Mouse (Mus musculus) left cerebral cortex, postnatal 14 days (tissue): ENCODE results near the gene Inca1. TPM values are rescaled to one million over a fixed set of nuclear protein-coding genes. Genes with fewer than 3 reads are reported as not detected.

Source experiments
- DNase-seq, 2 experiments: peaks; one replicate each; pipeline ENCODE4 v3.0.0; 2021 to 2022; ENCODE audit warnings: low spot score in 2 of 2, mixed read lengths in 1 of 2
- intact Hi-C: fragments of 180-260 bp; cut with DNase I; formaldehyde crosslinking; loops from one replicate; pipeline ENCODE4 v1.15.1; 2025
- total RNA-seq, 2 experiments: library from RNA; stranded (reverse); gene quantifications; 2 replicates each; pipeline ENCODE4 v1.2.3; 2021

Inca1 gene
- total RNA-seq, 2 experiments from 2014 or later = 1.4 to 1.6 TPM

DNA sequence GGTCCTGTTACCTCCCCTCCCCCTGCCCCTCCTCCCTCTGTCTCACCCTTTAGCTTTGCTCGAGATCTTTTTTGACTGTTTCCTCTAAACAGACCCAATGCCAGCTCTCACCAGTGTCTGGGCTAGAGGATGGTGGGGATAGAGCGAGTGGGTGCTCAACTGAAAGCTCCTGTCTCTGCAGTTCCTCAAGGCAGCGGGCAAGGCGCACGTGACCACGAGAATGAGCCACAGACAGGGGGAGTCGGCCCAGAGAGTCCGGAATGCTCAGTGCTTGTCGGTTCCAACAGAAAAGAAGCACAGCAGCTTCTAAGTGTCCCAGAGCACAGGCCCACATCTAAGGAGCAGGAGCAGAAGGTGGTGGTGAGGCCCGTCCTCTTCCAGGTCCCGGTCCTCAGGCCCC lies 25.5 kb downstream of the Inca1 start:
- intact Hi-C loops = no loop called here
- DNase-seq = peak in 1 of 2 experiments; percentile 35

DNA sequence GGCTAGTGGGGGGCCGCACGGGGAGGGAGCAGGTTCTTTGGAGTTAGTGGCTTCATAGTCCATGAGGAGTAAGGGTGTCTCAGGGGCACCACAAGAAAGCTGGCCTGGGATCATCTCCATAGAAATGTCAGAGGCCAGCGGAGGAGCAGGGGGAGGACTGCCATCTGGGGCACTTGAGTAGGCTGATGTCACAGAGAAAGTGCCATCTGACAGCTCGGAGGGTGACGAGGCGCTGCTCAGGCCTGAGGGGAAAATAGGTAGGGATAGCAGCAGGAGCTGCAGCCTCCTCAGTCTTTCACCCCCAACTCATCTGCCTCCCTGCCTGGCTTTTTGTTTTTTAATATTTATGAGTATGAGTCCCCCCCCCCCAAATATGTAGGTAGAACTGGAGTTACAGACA lies 25.9 kb downstream of the Inca1 start:
- intact Hi-C loops = no loop called here
- DNase-seq = no peak

DNA sequence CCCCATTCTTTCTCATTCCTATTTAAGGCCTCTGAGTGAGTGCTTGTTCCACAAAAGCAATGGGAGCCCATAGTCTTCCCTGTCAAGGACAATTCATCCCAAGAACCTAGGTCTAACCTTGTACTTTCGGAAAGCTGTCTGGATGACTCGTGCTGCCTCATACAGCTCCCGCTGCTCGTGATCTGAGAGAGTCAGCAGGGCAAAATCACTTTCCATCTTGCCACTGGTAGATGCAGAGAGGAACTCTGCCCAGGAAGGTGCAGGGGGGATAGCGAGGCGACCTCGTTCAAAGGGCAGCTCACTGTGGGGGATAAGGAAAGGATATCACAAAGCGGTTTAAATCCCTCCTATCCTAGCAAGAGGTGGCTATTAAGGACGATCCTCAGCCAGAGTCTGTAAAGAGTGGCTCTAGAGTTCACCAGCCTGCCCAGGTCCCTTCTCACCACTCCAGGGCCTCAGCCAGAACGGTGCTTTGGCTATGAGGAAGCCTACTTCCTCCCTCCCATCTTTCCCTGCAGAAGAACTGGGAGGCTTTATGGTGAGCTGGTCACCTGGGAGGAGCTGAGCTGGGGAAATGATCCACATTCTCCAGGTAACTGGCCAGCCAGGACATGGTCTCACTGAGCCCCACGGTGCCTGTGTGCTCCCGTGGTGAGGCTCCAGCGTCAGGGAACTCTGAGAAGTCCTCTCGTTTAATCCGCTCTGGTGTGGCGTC lies 28.5 kb downstream of the Inca1 start:
- no peak for DNase-seq
- intact Hi-C loops = no loop called here

DNA sequence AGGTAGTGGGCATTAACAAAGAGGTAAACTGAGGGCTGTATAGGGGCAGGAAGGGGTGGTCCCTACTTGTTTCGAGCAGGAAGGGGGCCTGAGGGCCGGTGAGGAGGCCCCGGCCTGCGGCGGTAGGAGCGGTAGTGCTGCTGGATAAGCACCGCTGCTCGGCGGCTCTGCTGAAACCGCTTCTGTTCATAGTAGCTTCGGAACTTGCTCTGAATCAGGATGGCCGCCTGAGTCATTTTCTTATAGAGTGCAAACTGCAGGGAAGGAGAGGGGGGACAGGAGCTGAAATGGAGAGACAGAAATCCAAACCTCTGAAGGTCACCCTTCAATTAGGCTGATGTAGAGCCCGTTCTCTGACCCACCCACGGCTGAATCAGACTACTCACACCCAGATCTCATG lies 29.5 kb downstream of the Inca1 start:
- intact Hi-C loops = no loop called here

DNA sequence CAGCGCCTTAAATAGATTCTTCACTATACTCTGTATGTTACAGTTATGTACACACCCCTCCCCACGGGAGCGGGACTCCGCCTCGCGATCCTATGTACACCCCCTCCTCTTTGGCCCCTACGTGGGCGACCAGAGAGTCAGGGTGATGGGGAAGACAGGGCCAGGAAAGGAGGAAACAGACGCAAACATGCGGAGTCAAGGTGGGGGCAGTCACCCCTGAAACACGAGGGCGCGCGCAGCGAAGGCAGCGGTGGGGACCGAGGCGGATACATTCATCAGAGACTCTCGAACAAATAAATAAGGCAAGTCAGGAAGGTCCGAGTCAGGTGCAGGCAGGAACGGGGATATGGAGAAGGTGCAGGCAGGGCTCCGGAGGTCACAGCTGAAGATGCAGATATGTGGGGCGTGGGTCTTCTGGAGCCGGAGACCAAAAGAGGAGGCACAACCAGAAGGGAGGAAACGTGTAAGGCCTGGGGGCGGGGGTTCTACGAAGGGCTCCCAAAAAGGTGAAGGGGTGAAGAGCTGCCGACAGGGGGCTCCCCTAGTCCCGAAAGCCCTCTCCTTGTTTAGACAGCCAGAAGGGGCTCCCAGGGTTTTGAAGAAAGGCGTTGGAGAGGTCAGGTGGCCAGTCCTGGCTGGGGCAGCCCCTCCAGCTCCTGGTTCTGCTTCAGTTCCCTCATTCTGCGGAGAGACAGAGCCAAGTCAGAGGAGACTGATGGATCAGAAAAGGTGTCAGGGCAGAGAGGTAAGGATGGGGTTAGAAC lies 30.2 kb downstream of the Inca1 start:
- intact Hi-C loops = loop anchor here (2.0 kb wide), 1 partner anchor 15 kb away; the partner anchor contains the start of gene Pfn1
- peak; percentile 72 for DNase-seq

More for the DNA sequence above, 29.5 kb downstream of the Inca1 start:
- no peak for DNase-seq

DNA sequence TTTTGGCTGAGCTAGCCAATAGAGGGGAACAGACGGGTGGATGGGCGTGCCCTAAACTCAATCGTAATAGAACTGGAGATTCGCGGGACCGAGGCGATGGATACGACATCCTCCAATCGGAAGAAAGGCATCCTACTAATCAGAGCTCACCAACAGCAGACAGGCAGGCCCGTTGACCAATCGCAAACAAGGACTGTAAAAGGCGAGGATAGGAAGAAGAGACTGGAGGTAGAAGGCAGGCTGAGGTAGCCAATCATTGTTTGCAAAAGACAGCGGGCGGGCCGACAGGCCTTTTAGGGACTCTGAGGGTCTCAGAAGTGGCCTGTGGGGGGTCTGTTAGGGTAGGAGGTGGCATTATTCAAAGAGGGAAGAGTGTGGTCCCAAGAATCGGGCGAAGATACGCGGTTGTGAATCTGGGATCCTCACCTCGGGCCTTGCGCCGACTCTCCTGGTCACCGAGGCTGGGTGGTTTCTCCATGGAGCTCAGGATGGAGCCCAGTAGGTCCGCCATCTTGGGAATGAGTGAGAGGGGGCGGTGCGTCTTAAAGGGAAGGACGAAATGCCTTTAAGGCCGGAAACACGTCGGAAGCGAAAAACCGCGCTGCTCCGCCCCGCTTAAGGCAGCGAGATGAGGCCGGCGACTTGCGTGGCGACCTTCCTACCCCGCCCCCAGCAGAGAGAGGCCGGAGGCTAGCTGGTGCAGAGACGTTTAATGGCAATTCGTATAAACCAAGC lies 31.0 kb downstream of the Inca1 start, which contains the start of gene Spag7:
TSS of gene Spag7 (minus strand) at position 646 of the 735 bp plus-strand sequence.
- DNase-seq = peak; percentile 98 to 99
- intact Hi-C loops = loop anchor here (2.0 kb wide), 1 partner anchor 14 kb away; the partner anchor contains the start of gene Pfn1

DNA sequence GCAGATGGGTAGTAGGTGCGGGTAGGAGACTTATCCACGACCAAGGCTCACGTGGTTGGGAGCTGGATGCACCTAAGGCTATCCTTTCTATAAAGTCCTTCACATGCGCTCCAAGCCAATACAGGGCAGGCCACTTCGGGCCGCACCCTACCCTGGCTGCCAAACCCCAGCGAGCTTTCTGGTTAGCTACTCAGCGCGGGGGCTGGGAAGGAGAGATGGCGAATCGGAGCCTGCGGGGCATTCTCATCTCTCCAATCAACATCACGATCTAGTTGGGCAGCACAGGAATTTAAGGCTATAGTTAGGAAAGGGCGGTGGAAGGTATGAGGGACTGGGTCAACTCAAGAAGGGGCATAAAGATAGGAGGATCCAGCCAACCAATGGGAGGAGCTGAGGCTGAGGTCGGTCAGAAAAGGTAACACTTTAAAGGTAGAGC lies 31.6 kb downstream of the Inca1 start:
- no peak for DNase-seq
- intact Hi-C loops = loop anchor here (2.0 kb wide), 1 partner anchor 14 kb away; the partner anchor contains the start of gene Pfn1

DNA sequence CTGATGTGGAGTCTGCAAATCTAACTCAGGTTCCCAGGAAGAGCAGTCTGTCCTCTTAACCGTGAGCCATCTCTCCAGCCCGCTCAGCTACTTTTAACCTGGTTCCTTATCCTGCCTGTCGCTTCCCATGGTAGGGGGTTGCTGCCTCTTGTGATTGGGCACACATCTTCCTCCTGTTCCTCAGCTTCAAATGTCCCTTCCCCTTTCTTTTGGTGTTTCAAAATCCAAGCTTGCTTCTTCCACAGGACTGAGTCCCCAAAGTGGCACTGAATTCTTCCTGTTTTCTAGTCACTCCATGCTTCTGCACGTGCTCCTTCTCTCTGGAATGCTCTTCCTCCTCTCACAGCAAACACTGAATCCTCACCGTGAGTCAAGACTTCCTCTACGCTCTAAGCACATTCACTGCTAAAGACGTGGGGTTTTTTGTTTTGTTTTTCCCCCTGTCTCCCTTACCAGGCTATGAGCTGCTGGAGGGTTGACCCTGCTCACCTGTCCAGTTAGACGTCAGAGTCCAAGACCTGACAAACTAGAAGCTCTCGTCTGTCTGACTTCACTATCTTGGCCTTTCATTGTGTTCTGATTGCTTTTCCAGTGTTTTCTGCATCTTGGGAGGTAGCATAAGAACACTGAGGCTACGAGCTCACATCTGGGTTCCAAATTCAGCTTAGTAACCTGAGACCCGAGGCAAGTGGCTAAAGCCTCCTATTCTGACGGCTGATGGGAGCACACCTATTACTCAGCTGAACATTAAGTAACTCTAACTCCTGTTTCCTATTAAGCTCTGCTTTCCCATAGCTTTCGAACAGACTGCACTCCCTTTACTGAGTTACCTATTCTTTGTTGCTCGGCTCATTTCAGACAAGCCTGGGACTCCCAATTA lies 32.4 kb downstream of the Inca1 start:
- no peak for DNase-seq
- intact Hi-C loops = loop anchor here (2.0 kb wide), 1 partner anchor 13 kb away; the partner anchor contains the start of gene Pfn1

DNA sequence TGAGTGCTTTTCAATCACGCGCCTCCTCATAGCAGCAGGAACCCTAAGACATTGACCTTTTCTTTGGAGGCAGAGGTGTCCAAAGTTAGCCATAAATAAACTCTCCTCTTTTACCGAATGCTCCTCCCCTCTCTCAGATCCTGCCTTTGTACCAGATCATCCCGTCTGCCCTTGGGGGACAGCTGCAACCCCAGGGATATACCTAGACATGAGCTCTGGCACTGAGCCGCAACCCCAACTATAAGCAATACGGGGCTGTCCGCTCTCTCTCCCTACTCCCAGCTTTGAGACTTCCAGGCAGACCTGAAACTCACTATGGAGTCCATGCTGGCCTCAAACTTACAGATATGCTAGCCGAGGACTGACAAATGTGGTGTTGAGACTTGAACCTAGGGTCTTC lies 33.3 kb downstream of the Inca1 start:
- no peak for DNase-seq
- intact Hi-C loops = no loop called here

DNA sequence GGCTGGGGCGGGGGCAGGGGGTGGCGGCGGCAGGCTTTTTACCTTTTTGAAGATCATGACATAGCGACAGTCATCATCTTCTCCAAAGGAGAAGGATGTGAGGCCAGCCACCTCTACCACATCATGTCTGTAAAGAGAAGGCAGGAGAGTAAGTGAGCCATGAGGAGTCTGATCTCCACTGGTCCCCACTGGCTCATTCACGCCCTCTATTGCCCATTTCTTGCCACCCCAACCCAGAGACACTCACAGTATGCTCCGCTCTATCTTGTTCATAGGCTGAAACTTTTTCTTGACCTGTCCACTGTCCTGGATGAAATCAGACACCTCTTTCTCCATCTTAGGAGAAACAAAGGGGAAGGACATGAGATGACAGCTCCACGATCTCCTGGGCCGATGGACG lies 35.2 kb downstream of the Inca1 start:
- DNase-seq = no peak
- intact Hi-C loops = no loop called here

DNA sequence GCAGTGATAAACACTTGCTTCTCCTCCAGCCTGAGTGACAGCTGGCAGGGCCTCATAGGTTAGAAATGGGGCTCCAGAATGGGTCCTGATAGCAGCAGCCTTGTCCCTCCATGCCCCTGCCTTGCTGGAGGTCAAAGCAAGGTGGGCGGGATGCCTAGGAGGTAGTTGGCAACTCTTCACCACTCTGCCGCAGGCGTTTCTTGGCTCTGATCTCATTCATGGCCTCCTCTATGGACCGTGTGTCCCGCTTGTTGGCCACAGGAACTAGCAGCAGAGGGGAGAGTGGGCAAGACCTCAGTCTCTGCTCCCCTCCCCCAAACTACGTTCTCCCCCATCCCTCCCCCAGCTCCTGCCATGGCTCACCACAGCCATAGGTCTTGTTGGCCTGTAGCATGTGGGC lies 36.0 kb downstream of the Inca1 start:
- no peak for DNase-seq
- intact Hi-C loops = no loop called here

DNA sequence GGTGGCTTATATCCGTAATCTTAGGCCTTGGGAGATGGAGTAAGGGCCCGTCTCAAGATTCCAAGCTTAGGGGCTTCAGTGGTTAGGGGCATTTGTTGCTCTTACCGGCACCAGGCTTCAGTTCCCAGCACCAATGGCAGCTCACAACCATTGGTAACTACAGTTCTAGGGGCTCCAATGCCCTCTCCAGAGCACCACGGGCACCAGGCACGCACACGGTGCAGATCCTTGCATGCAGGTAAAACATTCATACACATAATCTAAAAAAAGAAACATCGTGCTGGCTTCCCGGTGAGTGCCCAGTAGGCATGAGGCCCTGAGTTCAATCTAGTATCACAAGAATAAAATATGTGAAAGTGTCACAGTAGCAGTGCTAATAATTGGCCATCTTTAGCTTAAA lies 36.9 kb downstream of the Inca1 start:
- no peak for DNase-seq
- intact Hi-C loops = no loop called here

DNA sequence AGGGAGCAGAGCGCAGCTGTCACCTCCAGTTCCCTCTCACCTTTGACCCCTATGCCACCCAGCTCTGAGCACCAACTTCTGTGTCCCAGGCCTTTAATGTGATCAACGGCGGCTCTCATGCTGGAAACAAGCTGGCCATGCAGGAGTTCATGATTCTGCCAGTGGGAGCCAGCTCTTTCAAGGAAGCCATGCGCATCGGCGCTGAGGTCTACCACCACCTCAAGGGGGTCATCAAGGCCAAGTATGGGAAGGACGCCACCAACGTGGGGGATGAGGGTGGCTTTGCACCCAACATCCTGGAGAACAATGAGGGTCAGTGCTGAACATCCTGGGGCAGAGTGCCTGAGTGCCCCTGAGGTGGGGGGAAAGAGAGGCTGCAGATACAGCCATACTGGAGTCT lies 39.4 kb downstream of the Inca1 start:
- intact Hi-C loops = no loop called here
- DNase-seq = no peak

DNA sequence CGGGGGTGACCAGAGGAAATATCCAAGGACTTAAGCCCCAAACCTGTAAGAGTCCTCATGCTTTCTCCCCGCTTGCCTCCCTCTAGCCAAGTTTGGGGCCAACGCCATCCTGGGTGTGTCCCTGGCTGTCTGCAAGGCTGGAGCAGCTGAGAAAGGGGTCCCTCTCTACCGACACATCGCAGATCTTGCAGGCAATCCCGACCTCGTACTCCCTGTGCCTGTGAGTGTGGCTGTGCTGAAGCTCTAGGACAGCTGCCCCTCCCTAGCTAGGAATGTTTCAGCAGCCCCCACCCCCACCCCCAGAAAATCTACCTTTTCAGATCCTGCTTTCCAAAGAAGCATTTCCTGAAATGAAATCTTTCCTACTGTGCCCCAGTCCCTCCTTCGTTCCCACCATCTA lies 41.0 kb downstream of the Inca1 start:
- no peak for DNase-seq
- intact Hi-C loops = no loop called here

DNA sequence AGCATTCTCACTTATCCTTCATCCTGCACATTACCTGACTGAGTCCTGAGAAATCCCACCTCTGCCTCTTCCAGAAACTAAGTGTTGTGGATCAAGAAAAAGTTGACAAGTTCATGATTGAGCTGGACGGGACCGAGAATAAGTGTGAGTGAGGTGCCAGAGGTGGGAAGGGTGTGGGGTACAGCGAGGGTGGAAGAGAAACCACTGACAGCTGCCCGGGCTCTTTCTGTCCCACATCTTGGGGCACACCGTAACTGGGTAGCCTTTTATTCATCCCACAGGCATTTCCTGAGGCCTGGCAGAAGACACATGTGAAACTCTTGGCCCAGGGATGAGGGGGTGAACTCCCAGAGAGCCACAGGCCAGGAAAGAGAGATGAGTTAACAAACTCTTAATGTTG lies 41.4 kb downstream of the Inca1 start:
- intact Hi-C loops = no loop called here
- no peak for DNase-seq

DNA sequence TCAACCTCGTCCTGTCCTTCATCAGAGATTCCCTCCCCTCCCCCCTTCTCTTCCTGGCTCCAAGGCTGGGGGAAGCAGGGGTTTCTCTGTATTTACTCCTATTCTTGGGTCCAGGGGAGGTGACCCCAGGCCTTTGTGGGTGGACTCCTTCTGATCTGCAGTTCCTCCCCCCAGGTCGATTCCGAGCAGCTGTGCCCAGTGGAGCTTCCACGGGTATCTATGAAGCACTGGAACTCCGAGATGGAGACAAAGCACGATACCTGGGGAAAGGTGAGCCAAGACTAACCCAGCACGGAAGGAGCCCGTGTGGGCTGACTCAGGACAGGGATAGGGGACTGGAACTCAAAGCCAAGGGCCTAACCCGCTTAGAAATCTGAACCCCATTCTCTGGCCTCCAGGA lies 42.0 kb downstream of the Inca1 start:
- no peak for DNase-seq
- intact Hi-C loops = no loop called here

DNA sequence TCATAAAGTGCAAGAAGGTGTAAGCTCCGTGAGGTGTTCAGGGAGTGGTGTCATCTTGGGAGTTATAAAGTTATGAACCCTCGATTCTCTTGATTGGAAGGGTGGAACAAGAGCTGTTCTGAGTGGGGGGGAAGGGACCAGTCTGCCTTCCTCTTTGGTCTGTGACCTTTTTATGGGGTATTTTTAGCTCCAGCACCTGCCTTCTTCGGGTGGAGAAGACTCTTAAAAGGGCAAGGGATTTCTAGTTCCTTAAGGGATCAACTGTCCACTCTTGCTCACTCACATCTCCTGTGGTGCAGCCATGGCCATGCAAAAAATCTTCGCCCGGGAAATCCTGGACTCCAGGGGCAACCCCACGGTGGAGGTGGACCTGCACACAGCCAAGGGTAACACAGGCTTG lies 42.4 kb downstream of the Inca1 start:
- intact Hi-C loops = no loop called here

DNA sequence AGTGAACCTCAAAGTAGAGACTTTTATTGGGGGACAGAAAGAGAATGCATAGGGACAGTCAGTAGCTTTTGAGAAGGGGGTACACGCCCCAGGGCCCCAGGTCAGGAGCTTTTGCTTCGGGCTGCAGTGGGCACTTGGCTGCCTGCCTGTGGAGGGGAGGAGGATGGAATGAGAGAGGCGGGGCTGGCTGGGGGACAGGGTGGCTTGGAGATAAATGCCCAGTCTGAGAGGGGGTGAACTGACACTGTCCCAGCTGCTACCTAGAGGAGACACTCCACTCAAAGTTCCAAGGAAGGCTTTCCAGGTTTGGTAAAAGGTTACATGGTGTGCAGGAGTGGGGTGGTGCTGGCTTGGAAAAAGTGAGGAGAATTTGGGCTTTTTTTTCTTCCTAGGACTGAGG lies 43.0 kb downstream of the Inca1 start, which contains the start of gene Eno3:
TSS of gene Eno3 (plus strand) at position 239 of the 400 bp plus-strand sequence.
- intact Hi-C loops = no loop called here

More for the DNA sequence above, 42.4 kb downstream of the Inca1 start:
- no peak for DNase-seq

DNA sequence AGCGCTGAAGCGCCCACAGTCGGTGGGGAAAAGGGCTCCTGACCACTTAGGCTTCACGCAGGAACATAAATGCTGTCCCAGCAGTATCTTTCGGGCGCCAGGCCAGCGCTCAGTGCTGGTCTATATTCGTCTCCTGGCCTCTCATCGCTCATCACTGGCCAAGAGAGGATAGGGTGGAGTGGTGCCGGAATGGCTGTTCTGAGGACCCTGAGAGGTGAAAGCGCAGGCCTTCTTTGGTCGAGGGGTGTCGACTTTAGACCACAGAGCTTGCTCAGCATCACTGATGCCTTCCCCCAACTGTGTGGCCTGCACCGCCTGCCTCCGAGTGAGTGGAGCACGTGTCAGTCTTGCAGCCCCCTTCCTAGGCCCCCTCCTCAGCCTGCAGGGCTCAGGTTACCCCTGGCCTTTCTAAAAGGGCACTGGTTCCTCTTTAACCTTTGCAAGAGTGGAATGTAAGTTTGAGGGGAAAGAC lies 43.5 kb downstream of the Inca1 start:
- intact Hi-C loops = no loop called here
- no peak for DNase-seq

More for the DNA sequence above, 43.0 kb downstream of the Inca1 start, which contains the start of gene Eno3:
- no peak for DNase-seq
